Mouse (Mus musculus) layer of hippocampus, adult 18-20 months (tissue): ENCODE measurements around the gene Gm44973. TPM values are rescaled to one million over a fixed set of nuclear protein-coding genes. Genes with fewer than 3 reads are reported as not detected.
A peak's percentile ranks its signal among the peaks of the same experiment; 100 is the strongest.
"Not testable (repeated sequence)": the region's sequence is repeated elsewhere in the genome, so short reads cannot be mapped to it uniquely, and the experiment has no call there.

Source experiments
- DNase-seq, 2 experiments: peaks; one replicate each; pipeline ENCODE4 v3.0.0; 2022; ENCODE audit warnings: low spot score in 2 of 2
- long read RNA-seq: library from polyadenylated mRNA; stranded (forward); transcript quantifications from one replicate; pipeline ENCODE4 v2.0.0, GENCODE M21; 2021
- total RNA-seq, 2 experiments: library from RNA; stranded (reverse); gene quantifications; 2 replicates each; pipeline ENCODE4 v1.2.3; 2021

Gene Gm44973
- total RNA-seq = not detected
- long read RNA-seq, partial matches to known transcripts = 0 of 3 reads
- long read RNA-seq, other reads (novel, unspliced or antisense) = 3 of 3 reads

DNA sequence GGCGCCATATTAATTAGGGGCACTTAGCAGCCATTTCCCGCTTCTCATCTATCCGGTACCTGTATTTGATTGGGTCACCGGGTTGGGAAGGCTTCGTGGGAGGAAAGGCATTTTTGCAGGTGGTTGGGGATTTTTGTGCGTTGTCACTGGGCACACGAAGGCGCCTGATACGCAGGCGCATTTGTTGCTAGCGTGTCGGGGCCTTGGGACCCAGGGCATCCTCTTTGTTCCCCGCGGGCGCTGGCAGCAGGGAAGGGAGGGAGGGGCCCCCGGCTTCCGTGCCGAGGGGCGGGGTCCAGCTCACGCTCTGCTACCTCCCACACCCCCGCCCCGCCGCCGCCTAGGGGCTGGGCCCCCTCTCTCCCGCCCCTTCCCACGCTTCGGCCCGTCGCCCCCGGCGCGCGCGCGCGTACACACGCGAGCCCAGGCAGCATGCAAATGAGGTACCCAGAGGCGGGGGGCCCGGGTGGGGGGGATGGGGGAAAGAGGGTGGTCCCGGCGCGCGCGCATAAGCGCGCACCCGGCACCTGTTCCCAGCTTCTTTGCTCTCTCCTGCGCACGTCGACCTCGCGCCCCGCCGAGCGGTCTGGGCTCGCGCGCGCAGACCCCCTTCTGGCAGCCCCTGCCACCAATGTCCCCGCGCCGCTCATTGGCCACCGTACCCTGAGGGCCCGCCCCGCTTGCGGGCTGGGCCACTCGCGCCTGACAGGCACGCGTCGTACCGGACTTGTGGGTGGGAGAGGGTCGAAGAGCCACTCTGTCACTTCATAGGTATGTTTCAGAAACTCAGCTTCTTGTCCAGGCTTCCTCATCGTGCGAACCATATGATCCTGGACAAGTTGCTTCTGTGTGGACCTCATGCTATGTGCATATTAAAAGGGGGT is at the start of gene Gm44973:
Gene Gm44973, plus strand, starts transcription at position 379 of the 884 bp plus-strand sequence.
- DNase-seq = peak; percentile 89 to 96

- DNase-seq = no peak
Measured at GRCm38 (mm10) chr7:4971068-4971467, 44.2 kb upstream of the Gm44973 start, which contains the start of gene Sbk3. Sbk3 (minus strand) TSS chr7:4971168.

DNA sequence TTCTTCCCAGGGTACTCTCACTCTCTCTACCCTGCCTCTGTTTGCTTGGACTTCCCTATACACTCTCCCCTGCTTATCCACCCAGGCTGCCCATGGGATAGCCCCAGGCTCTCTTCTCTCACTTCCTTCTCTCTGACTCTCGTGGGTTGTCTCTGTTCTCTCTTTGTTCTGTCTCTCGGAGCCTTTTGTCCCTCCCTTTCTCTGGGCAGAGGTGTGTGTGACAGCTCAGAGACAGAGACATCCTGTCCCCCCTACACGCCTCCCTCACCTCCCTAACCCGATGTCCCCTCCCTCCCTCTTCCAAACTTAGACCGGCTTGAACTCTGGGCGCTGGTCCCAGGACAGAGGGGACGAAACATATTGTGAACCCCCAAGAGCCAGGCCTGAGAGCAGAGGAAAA is 43.6 kb upstream of the Gm44973 start:
- DNase-seq = no peak

DNA sequence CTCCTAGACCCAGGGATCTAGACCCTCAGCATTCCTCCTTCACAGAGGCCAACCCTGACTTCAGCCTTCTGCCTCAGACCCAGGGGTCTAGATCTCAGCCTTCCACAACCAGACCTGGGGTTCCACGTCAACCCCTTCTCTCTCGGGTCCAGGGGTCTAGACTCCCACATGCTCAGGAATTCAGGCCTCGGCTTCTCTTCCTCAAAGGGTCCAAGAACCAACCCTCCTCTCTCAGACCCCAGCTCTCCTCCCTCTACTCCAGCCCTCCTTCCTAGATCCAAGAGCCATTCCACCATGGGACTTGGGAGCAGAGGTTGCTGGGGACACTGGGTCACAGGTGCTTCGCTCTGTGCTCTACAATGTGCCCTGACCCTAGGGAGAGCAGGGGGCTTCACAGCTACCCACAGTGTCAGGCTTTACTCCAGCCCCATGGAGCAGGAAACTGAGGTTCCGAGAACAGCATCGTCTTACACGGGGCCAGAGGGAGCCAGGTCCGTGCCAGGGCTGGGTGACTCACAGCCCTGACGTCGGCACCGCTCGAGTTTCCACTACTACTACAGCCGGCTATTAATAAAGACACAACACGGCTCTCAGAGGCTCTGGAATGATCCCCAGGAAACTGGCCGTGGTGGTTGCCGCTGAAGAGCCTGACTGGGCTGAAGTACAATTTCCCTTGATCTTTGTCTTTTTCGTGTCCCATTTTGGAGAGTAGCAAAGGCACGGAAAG is 42.8 kb upstream of the Gm44973 start:
- DNase-seq = no peak

GRCm38 (mm10) chr7:4975455-4975854 is 39.8 kb upstream of the Gm44973 start:
- DNase-seq = no peak

DNA sequence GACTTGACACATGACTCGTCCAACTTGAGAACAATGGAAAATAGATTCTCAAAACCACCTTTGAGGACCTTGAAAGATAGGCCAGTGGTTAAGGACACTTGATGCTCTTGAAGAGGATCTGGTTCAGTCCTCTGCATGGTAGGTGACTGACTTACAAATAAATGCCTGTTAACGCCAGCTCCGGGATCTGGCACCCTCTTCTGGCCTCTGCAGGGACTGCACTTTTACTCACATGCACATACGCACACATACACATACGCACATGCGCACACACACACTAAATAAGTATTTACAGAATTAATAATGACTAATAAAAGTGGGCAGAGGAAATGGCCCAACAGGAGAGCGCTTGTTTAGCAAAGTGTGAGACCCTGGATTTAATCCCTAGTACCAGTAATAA is 38.5 kb upstream of the Gm44973 start:
- no peak for DNase-seq

DNA sequence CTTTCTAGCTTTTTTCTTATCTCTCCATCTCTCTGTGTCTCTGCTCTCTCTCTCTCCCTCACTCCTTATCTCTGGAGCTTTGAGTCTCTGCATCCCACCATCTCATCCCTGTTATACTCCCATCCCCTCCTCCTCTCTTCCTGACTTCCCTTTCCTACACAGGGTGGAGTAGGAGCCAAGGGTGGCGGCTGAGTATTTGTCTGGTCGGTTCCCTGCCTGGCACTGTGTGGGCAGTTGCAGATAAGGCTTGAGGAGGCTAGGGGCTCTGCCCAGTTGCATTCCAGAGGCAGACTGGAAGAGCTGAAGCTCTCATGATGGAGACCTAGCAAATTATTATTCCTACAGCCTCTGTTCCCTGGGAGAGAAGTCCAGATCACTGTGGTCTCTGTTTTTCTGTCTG is 27.0 kb upstream of the Gm44973 start:
- no peak for DNase-seq

DNA sequence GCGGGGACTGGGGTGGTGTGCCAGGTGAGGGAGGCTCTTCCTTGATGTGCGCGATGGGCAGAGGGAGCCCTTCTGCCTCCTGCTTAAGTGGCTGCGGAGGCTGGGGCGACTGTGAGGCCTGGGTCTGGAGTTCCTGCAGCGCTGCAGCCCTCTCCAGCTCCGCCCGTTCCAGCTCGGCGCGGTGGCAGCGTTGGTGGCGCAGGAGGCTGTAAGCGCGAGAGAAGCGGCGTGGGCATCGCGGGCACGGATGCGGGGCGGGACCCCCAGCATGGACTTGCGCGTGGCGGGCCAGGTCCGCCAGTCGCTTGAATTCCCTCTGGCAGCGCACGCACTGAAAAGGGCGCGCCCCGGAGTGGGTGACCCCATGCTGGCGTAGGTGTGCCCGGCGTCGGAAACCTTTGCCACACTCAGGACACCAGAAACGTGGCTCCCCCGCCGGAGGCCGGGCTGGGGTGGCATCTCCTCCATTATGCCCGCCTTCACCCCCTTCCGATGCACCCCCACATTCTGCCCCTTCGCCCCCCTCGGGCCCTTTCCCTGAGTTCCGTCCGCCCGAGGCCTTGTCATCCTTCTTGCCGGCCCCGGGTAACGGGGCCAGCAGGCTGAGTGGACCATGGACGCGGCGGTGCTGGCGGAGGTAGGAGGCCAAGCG is 21.8 kb upstream of the Gm44973 start:
- DNase-seq = no peak

GRCm38 (mm10) chr7:4993999-4994788 is 21.1 kb upstream of the Gm44973 start:
- no peak for DNase-seq

GRCm38 (mm10) chr7:4995268-4996002 is 19.9 kb upstream of the Gm44973 start:
- DNase-seq = no peak

DNA sequence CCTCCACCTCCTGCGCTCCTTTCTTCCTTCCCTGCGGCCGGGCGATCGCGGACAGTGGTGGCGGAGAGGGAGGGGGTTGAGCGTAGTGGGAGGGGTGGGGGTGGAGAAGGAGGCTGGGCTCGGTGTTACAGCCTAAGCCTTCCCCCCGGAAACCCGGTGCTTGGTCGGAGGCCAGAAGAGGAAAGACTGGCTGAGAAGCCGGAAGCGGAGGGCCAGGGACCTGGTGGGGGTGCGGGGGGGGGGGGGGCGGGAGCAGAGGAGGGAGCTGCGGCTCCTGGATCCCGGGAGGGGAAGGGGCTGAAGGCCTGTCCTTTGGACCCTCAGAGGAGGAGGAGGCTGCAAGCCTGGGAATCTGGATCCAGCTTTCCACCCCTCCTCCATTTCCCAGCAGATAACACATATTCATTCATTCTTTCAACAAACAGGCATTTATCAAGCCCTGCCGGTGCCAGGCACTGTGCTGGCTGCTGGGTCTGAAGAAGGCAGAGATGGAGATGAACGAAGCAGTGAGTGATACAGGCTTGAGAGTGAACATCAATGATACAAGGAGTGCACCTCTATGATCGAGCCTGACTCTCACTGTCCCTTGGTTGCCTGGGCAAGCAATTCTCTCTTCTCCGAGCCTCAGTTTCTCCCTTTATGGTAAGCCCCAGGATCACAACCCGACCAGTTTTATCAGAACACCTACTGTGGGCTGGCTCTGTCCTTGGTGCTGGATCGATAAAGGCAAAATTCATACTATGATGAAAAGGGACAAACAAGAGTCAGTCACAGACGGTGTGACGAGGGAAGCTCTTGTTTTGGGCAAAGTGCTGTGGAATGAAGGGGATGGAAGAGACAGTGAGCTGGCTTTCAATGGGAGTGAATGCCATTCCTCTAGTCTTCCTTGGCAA is 19.0 kb upstream of the Gm44973 start, which contains the start of gene Zfp579:
Gene Zfp579, minus strand, starts transcription at position 156 of the 893 bp plus-strand sequence.
- peak; percentile 85 to 96 for DNase-seq

DNA sequence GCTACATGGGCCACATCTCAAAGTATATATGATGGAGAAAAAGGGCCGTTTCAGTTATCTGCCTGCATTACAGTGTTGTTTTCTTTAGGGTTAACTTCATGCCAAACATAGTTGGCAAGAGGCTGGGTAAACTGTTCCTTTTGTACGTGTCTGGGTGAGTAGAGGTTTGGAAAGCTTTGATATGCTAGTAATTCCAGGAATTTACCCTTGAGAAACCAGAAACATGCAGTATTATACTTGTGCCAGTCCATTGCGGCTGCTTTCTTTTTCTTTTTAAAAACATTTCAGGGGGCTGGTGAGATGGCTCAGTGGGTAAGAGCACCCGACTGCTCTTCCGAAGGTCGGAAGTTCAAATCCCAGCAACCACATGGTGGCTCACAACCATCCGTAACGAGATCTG is 18.4 kb upstream of the Gm44973 start:
- no peak for DNase-seq

- DNase-seq = no peak
Measured at GRCm38 (mm10) chr7:4999876-5000275, 15.4 kb upstream of the Gm44973 start.

GRCm38 (mm10) chr7:5002876-5003275 is 12.4 kb upstream of the Gm44973 start:
- not testable (repeated sequence) for DNase-seq

- no peak for DNase-seq
Measured at GRCm38 (mm10) chr7:5008229-5008628, 7.1 kb upstream of the Gm44973 start.

DNA sequence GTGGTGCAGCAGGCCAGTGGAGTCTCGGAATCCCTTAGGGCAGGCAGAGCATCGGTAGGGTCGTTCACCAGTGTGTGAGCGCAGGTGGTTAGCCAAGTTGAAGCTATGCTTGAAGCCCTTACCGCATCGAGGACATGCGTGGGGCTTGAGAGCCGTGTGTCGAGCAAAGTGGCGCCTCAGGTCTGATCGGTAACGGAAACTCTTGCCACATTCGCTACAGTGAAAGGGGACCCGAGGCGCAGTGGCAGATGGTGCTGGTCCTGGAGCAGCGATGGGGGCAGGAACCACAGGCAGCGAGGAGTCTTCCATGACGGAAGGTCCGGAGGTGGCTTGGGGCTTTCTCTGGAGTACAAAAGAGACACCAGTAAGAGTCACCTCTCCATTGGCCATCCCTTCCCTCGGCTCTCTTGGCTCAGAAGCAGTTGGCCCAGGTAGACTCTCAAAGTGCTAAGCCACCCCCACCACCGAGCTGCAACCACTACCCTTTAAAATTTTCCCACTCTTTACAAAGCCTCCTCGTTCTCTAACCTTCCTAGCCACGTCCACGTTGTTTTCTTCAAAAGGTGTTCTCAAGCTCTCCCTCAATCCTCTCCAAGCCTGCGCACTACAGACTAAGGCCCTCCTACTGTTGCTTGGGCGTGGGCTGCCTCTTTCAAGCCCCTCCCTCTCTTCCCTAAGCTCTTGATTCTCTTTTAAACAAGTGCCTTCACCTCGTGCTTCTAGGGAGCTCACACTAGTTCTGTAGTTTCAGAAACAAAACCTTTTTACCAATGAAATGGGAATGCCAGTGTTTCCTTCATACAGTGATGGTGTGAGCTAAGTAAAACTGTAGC is 2.4 kb upstream of the Gm44973 start:
- DNase-seq = no peak

DNA sequence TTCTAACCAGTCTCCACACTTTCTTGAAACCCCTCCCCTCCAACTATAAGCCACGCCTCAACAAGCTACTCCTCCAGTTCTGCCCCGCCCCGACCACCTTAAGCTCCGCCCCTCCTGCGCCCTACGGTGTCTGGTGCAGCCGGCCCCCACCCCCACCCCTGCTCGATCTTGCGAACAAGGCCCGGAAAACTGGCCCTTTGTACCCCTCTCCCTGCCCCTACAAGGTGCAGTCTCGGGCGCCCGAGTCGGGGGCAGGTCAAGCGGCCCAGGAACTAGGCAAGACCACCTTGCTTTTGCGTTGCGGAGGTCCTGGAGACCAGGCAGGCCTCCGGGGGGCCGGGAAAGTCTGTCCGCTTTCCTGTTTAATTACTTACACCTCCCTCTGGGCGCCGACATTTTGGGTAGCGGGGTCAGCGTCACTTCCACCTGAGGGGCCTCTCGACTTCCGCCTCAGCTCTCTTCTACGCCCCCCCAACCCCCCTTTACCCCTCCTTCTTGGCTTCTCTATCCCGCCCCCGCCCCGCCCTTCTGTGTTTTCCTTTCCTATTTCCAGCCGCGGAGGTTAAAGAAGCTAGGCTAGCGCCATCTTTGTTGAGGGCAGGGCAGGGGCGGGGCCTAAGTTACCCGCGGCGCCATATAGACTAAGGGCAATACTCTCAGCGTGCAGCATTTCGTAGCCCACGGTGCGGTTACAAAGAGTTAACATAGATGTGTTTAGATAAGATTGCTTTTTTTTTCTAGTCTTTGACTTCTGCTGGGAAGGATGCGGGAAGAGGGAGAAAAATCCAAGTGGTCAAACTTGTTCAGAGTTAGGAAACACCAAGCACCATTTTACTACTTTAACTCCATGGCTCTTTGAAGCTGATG is 812 bp upstream of the Gm44973 start, which contains the start of the genes Zfp524 and Fiz1:
Gene Zfp524, plus strand, starts transcription at position 165 of the 867 bp plus-strand sequence.
Gene Fiz1, minus strand, starts transcription at position 447 of the 867 bp plus-strand sequence.
- DNase-seq = peak; percentile 92 to 99
